Mouse (Mus musculus) kidney, adult 18-20 months (tissue): ENCODE measurements at regions not wholly inside any gene's neighbourhood (a gene's known extent, or its start where the extent isn't known, plus 50 kb on each side); places are given as distances from the start of the nearest gene placed in this dataset.

ENCODE experiments used
- DNase-seq: peaks from one replicate; pipeline ENCODE4 v3.0.0; 2021

- DNase-seq = no peak
These were observed 170.7 kb downstream of the Plpp3 start for GRCm38 (mm10) chr4:105327711-105328471.

DNA sequence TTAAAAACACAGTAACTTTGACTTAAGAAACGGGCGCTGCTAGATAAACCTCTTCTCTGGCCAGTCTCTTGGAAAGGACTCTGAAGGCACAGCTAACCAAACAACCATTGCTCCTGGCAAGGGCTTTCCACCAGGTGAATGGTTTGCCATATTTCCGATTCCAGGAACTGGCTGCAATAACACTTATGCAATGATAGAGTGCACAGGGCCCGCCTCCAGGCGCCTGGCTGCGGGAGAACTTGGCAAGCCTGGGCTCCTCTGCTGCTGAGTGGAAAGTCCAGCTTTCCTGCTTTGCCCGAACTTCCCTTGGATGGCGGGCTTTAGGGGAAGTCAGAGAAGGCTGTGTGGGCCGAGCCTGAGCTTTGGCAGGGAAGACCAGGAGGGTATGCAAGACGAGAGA is 171.6 kb downstream of the Plpp3 start:
- DNase-seq = peak; percentile 88

DNA sequence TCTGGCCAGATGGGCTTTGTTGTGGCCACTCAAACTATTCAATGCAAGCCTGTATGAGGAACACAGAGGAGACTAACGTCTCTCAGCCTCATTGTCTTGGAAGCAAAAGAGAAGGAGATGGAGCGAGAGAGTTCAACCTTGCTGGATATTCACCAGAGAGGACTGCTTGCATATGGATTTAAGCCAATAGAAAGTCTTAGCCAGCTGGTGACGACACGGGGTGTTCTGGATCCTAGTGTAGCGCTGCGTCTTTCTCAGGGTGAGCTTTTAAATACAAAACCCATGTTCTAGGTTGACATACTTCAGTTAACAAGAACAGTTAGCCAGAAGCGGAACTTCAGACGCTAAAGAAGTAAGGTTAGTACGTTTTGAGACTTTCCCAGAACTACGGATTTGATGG is 174.9 kb downstream of the Plpp3 start:
- DNase-seq = no peak

- no peak for DNase-seq
These were observed 178.7 kb downstream of the Plpp3 start for GRCm38 (mm10) chr4:105335872-105336271.

DNA sequence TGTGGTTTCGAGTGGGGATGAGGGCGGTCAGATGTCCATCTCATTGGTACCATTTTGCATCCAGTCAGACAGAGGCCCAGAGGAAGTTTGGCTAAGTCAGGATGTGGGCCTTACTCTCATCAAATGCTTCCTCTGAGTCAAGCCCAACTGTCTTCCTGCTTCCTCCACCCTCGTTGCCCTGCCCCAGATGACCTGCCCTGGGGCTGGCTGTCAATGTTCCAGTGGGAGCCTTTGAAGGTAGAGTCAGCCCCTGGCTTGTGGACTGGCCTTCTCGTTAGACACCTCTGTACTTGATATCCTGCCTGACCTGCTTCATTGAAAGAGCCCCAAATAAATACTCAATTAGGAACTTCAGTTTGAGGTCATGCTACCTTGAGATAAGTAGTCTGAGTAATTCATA is 179.4 kb downstream of the Plpp3 start:
- no peak for DNase-seq

DNA sequence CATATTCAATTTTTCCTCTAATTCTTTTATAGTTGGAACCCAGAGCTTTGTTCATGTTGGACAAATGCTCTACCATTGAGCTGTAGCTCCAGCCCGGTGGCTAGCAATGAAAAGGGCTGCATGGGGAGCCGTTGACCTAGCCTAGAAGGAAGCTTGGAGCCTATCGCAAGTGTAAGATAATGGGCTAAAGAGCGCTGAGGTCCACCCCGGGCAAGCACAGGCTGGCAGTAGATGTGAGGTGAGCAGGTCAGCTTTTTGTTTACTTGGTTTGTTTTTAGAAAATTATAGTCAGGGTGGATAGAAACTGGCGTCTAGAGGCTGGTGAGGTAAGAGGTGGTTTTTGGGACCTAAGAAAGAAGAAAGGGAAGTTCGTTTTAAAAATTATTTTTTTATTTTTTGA is 181.0 kb downstream of the Plpp3 start:
- no peak for DNase-seq

DNA sequence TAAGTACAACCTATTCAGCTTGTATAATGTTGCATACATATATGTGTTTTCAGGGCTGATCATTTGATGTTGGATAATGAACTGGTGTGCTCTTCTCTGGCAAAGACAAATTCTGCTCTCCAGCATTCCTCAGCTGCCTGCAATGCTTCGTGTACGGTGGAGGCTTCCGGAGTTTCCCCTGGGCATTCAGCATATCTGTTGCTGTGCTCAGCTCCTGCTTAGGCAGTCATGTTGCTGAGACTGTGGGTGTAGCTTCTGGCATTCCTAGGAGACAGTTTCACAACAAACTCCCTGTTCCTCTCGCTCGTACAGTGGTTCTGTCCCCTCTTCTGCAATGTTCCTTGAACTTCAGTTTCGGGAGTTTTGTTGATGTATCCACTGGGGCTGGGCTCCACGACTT is 181.7 kb downstream of the Plpp3 start:
- DNase-seq = no peak

DNA sequence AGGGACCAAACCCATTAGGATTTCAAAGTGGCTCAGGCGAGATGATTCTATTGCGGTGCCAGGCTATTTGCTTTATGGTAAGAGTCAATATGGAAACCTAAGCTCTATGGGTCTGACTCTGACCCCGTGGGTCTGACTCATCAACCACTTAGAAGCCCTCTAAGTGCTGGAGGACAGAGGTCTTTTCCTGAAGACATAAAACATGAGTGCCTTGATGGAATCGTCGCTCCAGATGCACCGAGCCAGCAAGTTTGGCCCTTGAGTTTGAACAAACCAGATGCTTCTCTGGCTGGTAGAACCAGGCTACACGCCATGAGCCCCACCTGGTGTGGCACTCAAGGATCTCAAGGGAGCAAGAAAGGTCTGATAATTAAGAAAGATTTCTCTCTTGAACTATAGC is 184.1 kb downstream of the Plpp3 start:
- no peak for DNase-seq

- no peak for DNase-seq
These were observed 189.7 kb downstream of the Plpp3 start for GRCm38 (mm10) chr4:105346846-105347245.

DNA sequence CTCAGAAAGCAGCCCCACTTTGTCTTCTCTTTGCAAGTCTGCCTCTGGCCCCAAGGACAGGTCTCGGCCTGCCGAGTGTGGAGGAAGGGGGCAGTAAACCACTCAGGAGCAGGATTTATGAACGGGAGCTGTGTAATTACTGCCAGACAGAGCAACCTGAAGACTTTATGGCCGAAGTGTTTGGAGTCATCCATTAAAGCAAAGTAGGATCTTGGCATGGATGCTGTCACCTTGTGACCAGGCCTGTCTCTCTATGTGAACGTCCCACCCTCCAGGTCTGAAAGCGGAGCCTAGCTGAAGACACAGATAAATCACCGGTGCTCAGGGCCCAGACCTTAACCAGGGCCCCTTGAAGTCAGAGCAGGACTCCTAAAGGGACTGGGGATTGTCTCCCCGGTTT is 190.8 kb downstream of the Plpp3 start:
- no peak for DNase-seq

GRCm38 (mm10) chr4:105349316-105350207 is 192.4 kb downstream of the Plpp3 start:
- no peak for DNase-seq

GRCm38 (mm10) chr4:105352342-105352741 is 195.2 kb downstream of the Plpp3 start:
- no peak for DNase-seq

- no peak for DNase-seq
These were observed 195.8 kb downstream of the Plpp3 start for GRCm38 (mm10) chr4:105352953-105353352.

DNA sequence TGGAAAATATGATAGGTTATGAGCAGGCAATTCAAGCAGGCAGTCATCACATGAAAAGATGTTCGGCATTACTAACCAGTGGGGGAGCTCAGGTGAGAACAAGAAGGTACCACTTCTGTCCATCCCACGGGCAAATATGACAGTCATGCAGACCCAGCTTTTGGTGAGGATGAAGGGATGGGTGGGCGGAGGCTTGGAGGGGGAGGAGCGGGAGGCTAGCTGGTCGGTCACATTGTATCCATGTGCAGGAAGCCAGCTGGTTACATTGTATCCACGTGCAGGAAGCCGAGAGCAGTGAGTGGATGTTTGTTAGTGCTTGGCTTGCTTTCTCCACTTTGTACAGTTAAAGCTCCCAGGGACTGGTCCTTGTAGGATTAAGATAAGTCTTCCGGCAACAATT is 196.9 kb downstream of the Plpp3 start:
- DNase-seq = no peak

- no peak for DNase-seq
These were observed 199.5 kb downstream of the Plpp3 start for GRCm38 (mm10) chr4:105356616-105357015.

GRCm38 (mm10) chr4:105358725-105359124 is 201.6 kb downstream of the Plpp3 start:
- DNase-seq = no peak

GRCm38 (mm10) chr4:105364496-105364895 is 207.3 kb downstream of the Plpp3 start:
- peak; percentile 33 for DNase-seq

- DNase-seq = peak; percentile 80
These were observed 207.9 kb downstream of the Plpp3 start for GRCm38 (mm10) chr4:105365076-105365475.

GRCm38 (mm10) chr4:105376591-105376990 is 219.4 kb downstream of the Plpp3 start:
- no peak for DNase-seq

GRCm38 (mm10) chr4:105377469-105378187 is 220.5 kb downstream of the Plpp3 start:
- no peak for DNase-seq

DNA sequence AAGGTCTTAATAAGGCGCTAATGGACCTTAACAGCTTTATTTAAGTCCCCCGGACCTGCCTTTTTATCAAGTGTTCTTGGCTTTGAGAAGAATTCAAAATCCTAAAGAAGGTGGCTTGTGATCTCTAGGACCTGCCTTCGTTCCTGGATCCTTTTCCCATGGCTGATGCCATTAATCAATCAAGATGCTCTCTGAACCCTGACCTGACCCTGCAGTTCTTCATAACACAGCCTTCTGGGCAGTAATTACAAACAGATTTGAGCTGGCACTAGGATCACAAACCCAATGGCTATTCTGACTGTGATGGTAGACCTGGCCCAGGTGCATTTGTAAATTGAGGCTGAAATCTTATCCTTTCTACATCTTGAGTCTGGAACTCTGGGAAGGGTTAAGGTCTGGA is 227.7 kb downstream of the Plpp3 start:
- no peak for DNase-seq

GRCm38 (mm10) chr4:105385481-105385880 is 228.3 kb downstream of the Plpp3 start:
- DNase-seq = no peak

DNA sequence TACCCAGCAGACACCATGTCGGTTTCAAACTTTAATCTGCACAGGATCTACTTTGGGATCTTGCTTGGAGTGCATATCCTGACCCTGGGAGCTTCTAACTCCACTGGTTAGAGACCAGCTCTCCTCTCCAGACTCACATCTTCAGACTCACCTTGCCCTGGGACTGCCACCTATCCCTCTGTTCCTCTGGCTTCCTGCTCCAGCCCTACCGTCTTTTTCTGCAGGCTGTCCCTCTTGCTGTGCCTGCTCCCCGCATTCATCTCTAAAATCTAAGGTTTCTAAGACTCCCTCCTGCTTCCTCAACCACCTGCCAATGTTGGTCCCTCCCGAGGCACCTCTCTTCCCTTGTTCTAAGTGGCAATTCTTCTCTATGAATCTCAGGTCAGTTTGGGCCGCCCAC is 233.2 kb downstream of the Plpp3 start:
- peak; percentile 11 for DNase-seq

GRCm38 (mm10) chr4:105394366-105394765 is 237.2 kb downstream of the Plpp3 start:
- DNase-seq = no peak
